Mouse (Mus musculus): ENCODE results near the gene Heg1.

The Heg1 gene

DNA sequence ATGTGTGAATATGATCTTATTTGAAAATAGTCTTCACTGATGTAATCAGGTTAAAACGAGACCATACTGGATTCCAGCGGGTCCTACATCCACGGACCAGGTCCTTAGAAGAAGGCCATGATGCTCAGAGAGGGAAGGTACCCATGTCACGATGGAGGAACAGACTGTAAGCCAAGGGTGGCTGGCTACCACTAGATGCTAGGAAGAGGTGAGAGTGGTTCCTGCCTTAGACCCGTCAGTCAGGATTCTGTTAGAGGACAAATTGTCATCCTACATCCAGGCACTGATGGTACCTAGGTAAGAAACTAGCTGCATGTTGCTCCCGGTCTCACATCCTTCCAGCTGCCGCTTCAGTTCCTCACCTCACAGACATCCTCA is 6.9 kb upstream of the Heg1 start:
- DNase-seq (ENCODE audit: low spot score): no peak

DNA sequence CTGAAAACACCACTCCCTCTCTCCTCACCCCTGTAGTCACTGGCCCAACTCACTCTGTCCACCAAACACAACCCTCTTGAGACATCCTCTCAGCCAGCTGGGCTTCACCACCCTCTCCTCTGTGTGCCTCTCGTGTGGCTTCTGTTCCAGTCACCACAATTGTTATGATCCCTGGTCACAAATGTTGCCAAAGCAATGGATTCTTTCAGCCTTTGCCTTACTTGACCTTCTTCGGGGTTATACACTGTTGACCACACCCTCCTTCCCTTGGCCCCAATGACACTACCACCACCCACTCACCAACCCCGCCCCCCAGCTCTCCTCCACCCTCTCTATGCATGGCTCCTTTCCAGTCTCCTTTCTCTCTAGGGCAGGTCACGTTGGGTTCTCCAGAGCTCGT is 6.3 kb upstream of the Heg1 start:
- no peak for DNase-seq (ENCODE audit: low spot score)

DNA sequence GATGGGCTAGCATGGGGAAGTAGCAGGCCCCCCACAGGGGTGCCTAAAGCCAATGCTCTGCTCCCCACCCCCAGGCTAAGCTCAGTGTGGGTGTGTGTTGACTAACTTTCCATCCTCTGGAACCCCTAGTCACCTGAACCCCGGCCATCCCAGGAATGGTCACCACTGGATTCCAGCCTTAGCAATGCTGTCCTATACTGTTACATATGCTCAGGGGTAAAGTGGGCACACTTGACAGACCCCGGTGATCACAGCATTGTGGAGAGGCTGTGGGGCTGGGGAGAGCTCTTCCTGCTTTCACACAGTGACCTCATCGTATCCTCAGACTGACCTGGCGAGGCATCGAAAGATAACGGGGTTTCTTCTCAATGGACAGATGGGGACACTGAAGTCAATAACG is 3.9 kb upstream of the Heg1 start:
- no peak for DNase-seq (ENCODE audit: low spot score)

- no peak for DNase-seq (ENCODE audit: low spot score)
These were observed 3.4 kb upstream of the Heg1 start for GRCm38 (mm10) chr16:33680816-33681215.

GRCm38 (mm10) chr16:33681661-33682060 is 2.5 kb upstream of the Heg1 start:
- no peak for DNase-seq (ENCODE audit: low spot score)

- DNase-seq (ENCODE audit: low spot score): no peak
These were observed 1.5 kb upstream of the Heg1 start for GRCm38 (mm10) chr16:33682651-33683050.

GRCm38 (mm10) chr16:33683206-33684161 is 686 bp upstream of the Heg1 start:
- DNase-seq (ENCODE audit: low spot score): no peak

DNA sequence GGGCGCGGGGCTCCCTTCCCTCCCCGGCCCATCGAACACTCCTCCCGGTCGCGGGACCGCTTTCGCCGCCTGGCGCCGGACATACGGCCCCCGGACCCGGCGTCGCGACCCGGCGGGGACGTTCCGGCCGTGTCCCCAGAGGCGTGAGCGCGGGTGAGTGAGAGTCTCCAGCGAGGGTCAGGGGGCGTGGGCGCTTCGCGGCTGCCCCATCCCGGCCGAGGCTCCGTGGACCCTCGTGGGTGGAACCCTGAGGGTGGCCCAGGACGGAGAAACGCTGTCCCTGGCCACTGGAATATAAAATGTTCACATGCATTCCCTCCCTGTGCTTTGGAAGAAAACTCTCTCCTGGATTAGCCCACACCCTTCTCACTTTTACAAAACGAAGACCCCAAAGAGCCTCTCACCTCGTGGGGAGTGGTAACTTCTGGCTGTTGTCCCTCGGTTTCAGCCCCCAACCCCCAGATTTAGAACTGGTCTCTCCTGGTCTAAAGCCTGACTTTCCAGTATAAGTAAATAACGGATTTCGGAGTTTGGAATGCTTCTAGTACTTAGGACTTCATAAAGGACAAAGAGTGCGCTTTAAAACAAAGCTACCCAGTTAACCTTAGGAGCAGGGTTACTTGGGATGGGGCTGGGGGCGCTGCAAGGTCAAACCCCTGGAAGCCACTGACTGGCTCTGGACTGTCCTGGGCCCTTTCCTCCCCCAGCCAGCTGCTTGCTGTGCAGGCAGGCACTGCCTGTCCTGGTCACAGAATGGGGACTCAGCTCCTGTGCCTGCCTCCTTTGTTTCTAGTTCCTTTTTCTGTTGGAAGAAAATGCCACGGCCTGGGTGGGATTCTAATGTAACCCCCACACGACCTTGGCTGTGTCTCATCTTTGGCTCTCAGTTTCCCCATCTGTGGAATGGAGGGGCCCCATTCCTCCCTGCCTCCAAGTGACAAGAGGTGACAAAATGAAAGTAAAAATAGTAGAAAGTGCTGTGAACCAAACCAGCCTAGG is 832 bp downstream of the Heg1 start:
- no peak for DNase-seq (ENCODE audit: low spot score)

- no peak for DNase-seq (ENCODE audit: low spot score)
These were observed 1.9 kb downstream of the Heg1 start for GRCm38 (mm10) chr16:33686056-33686455.

- no peak for DNase-seq (ENCODE audit: low spot score)
These were observed 3.6 kb downstream of the Heg1 start for GRCm38 (mm10) chr16:33687724-33688123.

GRCm38 (mm10) chr16:33690975-33691747 is 7.0 kb downstream of the Heg1 start:
- no peak for DNase-seq (ENCODE audit: low spot score)

DNA sequence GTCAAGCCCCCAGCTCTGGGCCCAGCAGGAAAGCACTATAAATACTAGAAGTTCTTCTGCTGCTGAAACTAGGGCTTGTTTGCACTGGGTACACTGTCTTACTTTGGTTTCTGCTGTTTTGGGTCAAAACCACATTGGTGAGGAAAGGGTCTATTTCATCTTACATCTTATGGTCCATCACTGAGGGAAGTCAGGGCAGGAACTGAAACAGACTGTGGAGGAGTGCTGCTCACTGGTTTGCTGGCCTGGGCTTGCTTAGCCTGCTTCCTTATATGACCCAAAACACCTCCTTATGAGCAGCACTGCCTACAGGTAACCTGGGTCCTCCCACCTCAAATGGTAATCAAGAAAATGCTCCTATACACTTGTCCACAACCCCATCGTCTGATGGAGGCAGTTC is 9.4 kb downstream of the Heg1 start:
- no peak for DNase-seq (ENCODE audit: low spot score)

GRCm38 (mm10) chr16:33696811-33697575 is 12.8 kb downstream of the Heg1 start:
- DNase-seq (ENCODE audit: low spot score): no peak

DNA sequence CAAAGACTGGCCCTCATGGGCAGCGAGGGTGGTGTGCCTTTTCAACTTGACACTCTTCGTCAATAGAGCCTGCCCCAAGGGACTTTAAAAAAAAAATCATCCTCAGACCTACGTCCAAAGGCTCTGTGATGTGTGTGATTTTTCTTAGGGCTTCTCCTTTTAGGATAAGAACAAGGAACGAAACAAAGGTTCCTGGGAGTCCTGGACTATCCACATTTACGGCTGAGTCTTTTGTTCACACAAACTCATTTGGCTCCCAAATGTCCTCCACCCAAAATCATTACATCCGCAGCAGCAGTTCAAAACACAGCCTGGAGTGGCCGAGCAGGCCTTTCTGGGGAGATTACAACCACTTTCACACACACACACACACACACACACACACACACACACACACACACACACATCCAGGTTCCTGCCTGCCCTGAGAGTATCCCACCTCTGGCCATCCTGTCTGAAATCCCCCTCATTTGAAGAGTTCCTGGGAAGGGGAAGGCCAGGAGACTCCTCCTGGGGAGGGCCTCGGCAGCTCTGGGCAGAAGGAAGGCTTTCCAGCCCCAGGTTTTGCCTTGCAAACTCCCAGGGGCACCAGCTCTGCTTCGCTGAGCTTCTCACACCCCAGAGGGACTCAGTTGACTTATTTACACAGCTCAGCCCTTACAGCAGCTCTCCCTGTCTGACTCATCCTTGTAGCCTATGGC is 13.6 kb downstream of the Heg1 start:
- DNase-seq (ENCODE audit: low spot score): no peak

- DNase-seq (ENCODE audit: low spot score): no peak
These were observed 14.2 kb downstream of the Heg1 start for GRCm38 (mm10) chr16:33698277-33698790.

DNA sequence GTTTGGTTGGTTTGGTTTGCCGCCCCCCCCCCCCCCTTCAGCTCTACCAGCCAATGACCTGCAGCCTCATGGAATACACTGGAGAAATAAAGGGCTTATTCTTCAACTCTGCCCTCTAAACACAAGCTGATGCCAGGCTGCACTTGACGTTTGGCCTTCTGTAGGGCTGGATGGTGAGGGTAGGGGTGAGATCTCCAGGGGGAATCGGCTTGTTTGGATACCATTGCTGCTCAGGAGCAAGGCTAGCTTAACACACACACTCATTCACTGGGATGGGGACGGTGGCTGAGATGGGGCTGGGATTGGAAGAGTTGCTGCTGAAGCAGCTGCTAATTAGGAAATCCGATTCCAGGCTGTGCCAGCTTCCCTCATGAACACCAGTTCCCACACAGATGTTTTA is 16.4 kb downstream of the Heg1 start:
- no peak for DNase-seq (ENCODE audit: low spot score)

- no peak for DNase-seq (ENCODE audit: low spot score)
These were observed 17.7 kb downstream of the Heg1 start for GRCm38 (mm10) chr16:33701872-33702271.

- DNase-seq (ENCODE audit: low spot score): no peak
These were observed 20.1 kb downstream of the Heg1 start for GRCm38 (mm10) chr16:33704289-33704688.

GRCm38 (mm10) chr16:33705258-33705657 is 21.1 kb downstream of the Heg1 start:
- no peak for DNase-seq (ENCODE audit: low spot score)

Measured in testis, postnatal 14 days (tissue).